Mouse (Mus musculus): Measurements from ENCODE around the gene Gm3435.
"Not testable (repeated sequence)": the region's sequence is repeated elsewhere in the genome, so short reads cannot be mapped to it uniquely, and the experiment has no call there.

Gm3435 gene

GRCm38 (mm10) chr17:15009706-15010413 is at the start of gene Gm3435:
Gene Gm3435, plus strand, starts transcription at chr17:15010176.
- not testable (repeated sequence) for DNase-seq

DNA sequence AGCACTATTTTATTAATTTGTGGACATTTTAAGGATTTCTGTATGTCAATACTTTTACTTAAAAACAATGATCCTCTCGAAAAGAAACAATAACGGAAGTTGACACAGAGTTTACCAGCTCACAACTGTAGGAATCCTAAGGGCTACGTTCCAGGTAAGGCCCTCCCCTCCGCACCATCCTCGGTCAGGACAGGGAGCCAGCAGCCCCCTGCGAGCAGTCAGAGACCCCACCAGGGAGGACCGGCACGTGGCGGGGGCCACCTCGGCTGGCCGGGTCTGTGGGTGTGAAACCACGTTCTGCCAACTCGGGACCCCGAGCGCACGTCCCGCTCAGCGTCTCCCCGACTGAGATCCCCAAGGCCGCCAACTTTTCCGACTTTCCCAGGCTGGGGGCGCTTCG is 49.5 kb upstream of the Gm3435 start:
- DNase-seq: peak; percentile 31 to 33

DNA sequence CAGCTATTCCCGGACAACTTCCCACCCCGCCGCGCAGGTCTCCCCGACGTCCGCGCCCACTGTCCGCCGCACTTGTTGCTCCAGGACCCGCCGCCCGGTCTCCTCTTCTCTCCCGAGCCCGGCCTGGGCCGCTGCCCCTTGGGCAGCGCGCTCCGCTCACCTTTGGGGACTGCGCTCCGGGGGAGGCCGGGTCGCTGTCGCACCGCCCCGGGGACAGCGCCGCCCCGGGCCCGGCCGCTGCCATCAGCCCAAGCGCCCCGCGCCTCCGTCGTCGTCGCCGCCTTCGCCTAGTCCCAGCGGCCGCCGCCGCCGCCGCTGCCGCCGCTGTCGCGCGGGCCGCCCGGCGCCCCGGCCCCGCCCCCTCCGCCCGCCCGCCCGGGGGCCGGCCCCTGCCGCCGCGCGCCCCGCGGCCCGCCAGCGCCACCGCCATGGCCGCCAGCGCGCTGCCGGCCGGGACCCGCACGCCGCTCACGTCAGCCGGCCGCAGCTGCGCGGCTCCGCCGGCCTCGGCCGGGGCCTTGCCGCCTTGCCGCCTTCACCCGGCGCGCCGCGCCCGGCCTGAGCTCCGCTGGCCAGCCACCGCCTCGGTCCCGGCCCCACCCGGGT is 48.9 kb upstream of the Gm3435 start, which contains the start of gene Phf10:
Gene Phf10, minus strand, starts transcription at position 323 of the 606 bp plus-strand sequence.
- DNase-seq: peak; percentile 27 to 60

DNA sequence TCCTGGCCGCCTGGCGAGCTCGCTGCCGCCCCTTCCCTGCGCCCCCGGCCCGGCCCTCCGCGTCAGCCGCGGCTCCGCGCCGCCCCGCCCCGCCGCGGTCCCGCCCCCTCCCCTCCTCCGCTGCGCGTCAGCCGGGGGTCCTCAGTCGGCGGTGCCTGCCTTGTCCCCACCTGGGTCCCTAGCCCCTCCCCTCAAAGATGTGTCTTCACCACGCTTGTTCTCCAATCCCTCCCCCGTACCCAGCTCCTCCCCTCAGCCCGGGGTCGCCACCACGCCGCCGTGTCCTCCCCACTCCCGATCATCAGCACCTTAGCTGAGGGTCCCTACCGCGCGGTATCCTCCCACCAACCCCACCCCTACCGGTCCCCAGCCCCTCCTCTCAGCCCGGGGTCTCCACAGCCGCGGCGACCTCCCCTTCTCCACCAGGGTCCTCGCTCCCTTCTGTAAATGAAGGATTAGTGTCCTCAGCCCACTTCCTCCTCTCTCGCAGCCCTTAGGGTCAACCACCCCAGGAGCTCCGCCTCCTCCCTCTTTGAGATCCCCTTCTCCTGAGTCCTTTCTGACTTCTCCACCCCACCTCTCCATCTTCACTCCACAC is 48.3 kb upstream of the Gm3435 start:
- DNase-seq: not testable (repeated sequence)

DNA sequence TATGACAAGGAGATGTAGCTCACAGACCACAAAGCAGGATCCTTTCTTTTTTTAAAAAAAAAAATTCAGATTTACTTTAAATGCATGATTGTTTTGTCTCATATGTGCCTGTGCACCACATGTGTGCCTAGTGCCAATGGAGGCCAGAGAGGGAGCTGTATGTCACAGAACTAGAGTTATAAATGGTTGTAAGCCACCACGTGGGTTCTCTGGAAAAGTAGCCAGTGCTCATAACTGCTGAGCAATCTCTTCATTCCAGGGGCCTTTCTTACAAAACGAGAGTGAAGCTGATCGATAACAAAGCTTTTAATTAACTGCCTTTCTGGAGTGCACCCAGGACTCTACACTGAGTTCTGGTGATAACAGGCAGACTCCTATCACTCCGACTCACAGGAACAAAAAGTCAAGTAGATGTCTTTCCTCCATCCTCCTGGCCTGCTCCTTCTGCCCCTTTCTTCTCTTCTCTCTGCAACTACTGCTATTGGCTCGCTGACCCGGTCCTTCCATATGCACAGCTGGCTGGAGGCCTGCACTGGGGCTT is 41.5 kb upstream of the Gm3435 start:
- not testable (repeated sequence) for DNase-seq

GRCm38 (mm10) chr17:14977718-14978361 is 32.1 kb upstream of the Gm3435 start:
- not testable (repeated sequence) for DNase-seq

DNA sequence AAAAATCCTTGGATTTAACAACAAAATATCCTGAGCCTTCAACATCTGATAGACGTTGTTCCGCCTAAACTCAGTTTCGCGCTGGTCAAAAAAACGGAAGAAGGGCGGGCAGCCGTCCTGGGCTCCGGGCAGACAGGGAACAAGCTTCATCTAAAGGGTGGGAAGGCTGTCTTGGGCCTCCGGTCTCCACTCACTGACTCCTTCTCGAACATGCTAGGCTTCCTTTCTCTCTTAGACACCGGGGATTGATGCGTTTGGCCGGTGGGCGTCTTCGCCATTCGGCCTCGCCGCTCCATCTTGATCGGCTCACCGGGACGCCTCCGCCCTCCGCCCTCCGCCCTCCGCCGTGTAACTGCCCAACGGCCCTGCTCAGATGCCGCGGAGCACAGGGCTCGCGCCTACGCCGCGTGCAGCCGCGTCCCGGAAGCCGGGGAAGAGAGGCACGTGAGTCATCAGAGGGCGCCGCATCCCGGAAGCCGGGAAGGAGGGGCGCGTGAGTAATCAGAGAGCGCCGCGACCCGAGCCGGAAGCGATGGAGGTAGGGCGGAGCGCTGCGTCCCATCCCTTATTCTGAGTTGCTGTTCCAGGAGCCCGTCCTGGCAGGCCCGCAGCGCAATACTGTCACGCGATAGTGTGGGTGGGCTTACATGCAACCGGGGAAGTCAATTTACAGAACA is 31.5 kb upstream of the Gm3435 start, which contains the start of the genes 9030025P20Rik and Gm3417:
Gene 9030025P20Rik, plus strand, starts transcription at position 107 of the 677 bp plus-strand sequence.
Gene Gm3417, minus strand, starts transcription at position 429 of the 677 bp plus-strand sequence.
- not testable (repeated sequence) for DNase-seq

GRCm38 (mm10) chr17:14990116-14990702 is 19.8 kb upstream of the Gm3435 start:
- DNase-seq: peak in 1 of 2 experiments; percentile 0

DNA sequence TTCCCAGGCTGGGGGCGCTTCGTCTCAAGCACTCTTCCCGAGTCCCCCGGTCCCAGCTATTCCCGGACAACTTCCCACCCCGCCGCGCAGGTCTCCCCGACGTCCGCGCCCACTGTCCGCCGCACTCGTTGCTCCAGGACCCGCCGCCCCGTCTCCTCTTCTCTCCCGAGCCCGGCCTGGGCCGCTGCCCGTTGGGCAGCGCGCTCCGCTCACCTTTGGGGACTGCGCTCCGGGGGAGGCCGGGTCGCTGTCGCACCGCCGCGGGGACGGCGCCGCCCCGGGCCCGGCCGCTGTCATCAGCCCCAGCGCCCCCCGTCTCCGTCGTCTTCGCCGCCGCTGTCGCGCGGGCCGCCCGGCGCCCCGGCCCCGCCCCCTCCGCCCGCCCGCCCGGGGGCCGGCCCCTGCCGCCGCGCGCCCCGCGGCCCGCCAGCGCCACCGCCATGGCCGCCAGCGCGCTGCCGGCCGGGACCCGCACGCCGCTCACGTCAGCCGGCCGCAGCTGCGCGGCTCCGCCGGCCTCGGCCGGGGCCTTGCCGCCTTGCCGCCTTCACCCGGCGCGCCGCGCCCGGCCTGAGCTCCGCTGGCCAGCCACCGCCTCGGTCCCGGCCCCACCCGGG is 17.3 kb upstream of the Gm3435 start:
- DNase-seq: not testable (repeated sequence)

- DNase-seq: not testable (repeated sequence)
Observed at GRCm38 (mm10) chr17:14993139-14993832, 16.7 kb upstream of the Gm3435 start.

- not testable (repeated sequence) for DNase-seq
Observed at GRCm38 (mm10) chr17:14994140-14994539, 15.8 kb upstream of the Gm3435 start.

DNA sequence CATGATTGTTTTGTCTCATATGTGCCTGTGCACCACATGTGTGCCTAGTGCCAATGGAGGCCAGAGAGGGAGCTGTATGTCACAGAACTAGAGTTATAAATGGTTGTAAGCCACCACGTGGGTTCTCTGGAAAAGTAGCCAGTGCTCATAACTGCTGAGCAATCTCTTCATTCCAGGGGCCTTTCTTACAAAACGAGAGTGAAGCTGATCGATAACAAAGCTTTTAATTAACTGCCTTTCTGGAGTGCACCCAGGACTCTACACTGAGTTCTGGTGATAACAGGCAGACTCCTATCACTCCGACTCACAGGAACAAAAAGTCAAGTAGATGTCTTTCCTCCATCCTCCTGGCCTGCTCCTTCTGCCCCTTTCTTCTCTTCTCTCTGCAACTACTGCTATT is 9.9 kb upstream of the Gm3435 start:
- not testable (repeated sequence) for DNase-seq

DNA sequence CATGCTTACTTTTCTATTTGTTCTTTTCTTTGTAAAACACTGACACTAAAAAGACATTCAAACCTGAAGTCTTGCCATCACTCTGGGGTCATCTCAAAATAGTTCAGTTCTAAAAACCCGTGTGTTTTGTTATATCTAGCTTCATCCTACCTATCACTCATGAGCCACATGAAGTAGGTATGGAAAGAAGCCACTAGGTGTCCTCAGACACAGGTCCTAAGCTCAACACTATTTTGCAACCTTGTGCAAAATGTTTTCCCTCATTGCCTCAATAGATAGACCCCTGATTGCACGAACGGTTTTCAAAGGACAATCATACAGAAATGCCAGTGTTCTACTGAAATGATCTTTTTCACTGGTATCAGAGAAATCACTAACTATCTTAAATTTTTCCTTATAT is 888 bp upstream of the Gm3435 start:
- not testable (repeated sequence) for DNase-seq

GRCm38 (mm10) chr17:15021503-15022220 is 11.7 kb downstream of the Gm3435 start:
- peak; percentile 3 for DNase-seq

GRCm38 (mm10) chr17:15023878-15024492 is 14.0 kb downstream of the Gm3435 start:
- not testable (repeated sequence) for DNase-seq

- not testable (repeated sequence) for DNase-seq
Observed at GRCm38 (mm10) chr17:15024502-15025193, 14.7 kb downstream of the Gm3435 start.

- DNase-seq: not testable (repeated sequence)
Observed at GRCm38 (mm10) chr17:15025513-15025912, 15.5 kb downstream of the Gm3435 start.

- not testable (repeated sequence) for DNase-seq
Observed at GRCm38 (mm10) chr17:15031414-15031813, 21.4 kb downstream of the Gm3435 start.

GRCm38 (mm10) chr17:15040455-15040854 is 30.5 kb downstream of the Gm3435 start:
- not testable (repeated sequence) for DNase-seq

All from cerebellum, adult 18-20 months (tissue).